Mouse (Mus musculus) forebrain, embryonic 15.5 days (tissue): ENCODE data around the gene Kcnj3. TPM values are rescaled to one million over a fixed set of nuclear protein-coding genes. Genes with fewer than 3 reads are reported as not detected.

Experiments used
- ATAC-seq: fragments of 200-750 bp; cut with Nextera tagmentation; replicated peaks from 2 replicates; pipeline ENCODE4 v1.8.0; 2017; ENCODE audit warnings: mild to moderate bottlenecking, moderate TSS enrichment, moderate library complexity
- H3K27ac ChIP-seq: fragments of 300-500 bp; sonication (generic); replicated peaks from 2 replicates; pipeline ENCODE4 v1.5.1; 2015; ENCODE audit warnings: mild to moderate bottlenecking, inconsistent platforms
- H3K27me3 ChIP-seq: fragments of 300-500 bp; sonication (generic); 2 replicates; pipeline ENCODE4 v1.6.1; 2015; ENCODE audit warnings: inconsistent platforms
- H3K36me3 ChIP-seq: fragments of 300-500 bp; sonication (generic); 2 replicates; pipeline ENCODE4 v1.6.1; 2015; ENCODE audit warnings: mild to moderate bottlenecking, inconsistent platforms
- H3K4me1 ChIP-seq: fragments of 300-500 bp; sonication (generic); 2 replicates; pipeline ENCODE4 v1.6.1; 2015; ENCODE audit warnings: inconsistent platforms
- H3K4me2 ChIP-seq: fragments of 300-500 bp; sonication (generic); replicated peaks from 2 replicates; pipeline ENCODE4 v1.6.1; 2015; ENCODE audit warnings: mild to moderate bottlenecking, inconsistent platforms
- H3K4me3 ChIP-seq: fragments of 300-500 bp; sonication (generic); 2 replicates; pipeline ENCODE4 v1.5.1; 2015; ENCODE audit warnings: mild to moderate bottlenecking, inconsistent platforms
- H3K9ac ChIP-seq: fragments of 300-500 bp; sonication (generic); replicated peaks from 2 replicates; pipeline ENCODE4 v1.6.1; 2015; ENCODE audit warnings: mild to moderate bottlenecking, inconsistent platforms
- H3K9me3 ChIP-seq: fragments of 300-500 bp; sonication (generic); 2 replicates; pipeline ENCODE4 v1.6.1; 2016; ENCODE audit warnings: inconsistent platforms
- WGBS: fragments of 180-500 bp; shearing (Covaris S2); methylation state at CpG from one replicate; pipeline ENCODE4 v1.1.7; 2015; ENCODE audit warnings: mixed read lengths; 5-methylcytosine and 5-hydroxymethylcytosine counted together
- polyA plus RNA-seq: library from polyadenylated mRNA; unstranded; fragments of >200 nt; fragmentation: Nextera tagmentation; extraction: Ambion mirVana; gene quantifications from 2 replicates; pipeline ENCODE4 v1.2.1, GENCODE M21; 2015

The Kcnj3 gene
- polyA plus RNA-seq = 4.6 and 5.1 TPM in 2 replicates

DNA sequence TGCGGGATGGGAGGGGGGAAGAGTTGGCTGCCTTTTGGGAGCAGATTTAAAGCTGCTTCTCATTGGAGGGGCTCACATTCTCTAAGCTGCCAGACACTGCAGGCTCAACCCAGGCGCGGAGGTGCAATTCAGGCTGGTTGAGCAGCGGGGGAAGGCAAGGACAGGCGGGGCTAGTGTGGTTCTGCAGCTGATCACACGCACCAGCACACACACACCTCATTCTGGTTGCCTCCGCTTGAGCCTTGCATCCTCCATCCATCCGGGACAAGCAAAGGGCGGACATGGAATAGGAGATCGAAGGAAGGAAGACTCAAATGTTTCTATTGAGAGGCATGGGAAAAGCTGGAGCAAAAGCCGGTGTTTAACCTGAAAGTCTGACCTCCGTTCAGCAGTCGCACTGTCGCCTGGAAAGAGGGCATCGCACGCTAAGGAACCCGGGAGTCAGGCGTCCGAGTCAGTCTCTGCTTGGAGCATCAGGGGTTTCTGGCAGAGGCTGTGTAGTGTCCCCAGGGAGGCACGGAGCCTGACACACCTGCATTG, at the start of gene Kcnj3:
Gene Kcnj3 (plus strand): TSS at position 250 of the 540 bp plus-strand sequence.
- Histone ChIP-seq H3K4me1 (peaks cover 22% of the 10 kb centered on the region), H3K9me3 (no peaks in the 10 kb centered on the region), H3K4me3 (peak within 1 kb of the TSS; percentile 53), H3K27ac (peak within 1 kb of the TSS; percentile 71), H3K36me3 (no peaks in the 10 kb centered on the region), H3K27me3 (no peaks in the 10 kb centered on the region), H3K9ac (peak within 1 kb of the TSS; percentile 67), H3K4me2 (peak within 1 kb of the TSS; percentile 93)
- ATAC-seq = peak; percentile 87
- under 1% methylated on average over 20 of the region's 20 CpGs for WGBS

DNA sequence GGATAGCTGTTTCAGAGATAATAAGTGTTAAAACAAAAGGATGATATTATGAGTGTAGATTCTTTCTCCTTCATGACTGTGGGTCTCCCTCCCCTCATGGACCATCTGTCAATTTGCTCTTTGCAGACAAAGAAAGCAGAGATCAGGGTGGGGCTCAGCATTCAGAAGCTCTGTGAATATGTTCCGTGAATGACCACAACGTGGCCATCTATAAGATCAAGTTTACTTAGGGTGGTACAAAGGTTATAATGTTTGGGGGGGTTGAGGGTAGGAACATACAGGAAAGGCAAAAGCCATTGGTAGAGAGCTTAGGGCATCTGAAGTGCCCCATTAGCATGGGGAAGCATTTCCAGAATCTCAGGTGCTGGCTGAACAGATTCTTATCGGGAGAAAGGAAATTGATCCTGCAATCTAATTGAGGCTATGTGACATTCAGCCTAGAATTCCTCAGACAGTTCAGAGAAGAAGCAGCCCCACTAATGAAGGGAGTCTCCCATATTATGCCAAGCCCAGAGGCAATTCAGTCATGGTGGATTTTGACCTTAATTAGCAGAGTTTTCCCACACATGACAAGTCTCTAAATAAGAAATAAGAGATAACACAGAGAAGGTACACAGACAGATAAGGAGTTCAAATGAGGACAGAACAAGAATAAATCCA, 45.3 kb upstream of the Kcnj3 start:
- Histone ChIP-seq H3K36me3 (no peaks in the 10 kb centered on the region), H3K4me2 (no peak overlapping the region), H3K9ac (no peak overlapping the region), H3K9me3 (no peaks in the 10 kb centered on the region), H3K4me1 (no peaks in the 10 kb centered on the region), H3K27me3 (no peaks in the 10 kb centered on the region), H3K4me3 (no peak overlapping the region), H3K27ac (no peak overlapping the region)
- WGBS = 63% methylated on average over 3 of the region's 3 CpGs
- no peak for ATAC-seq

- no peaks in the 10 kb centered on the region for H3K27me3 ChIP-seq
- 73% methylated on average over 1 of the region's 1 CpGs for WGBS
- no peak overlapping the region for H3K27ac ChIP-seq
- no peak overlapping the region for H3K9ac ChIP-seq
- no peak for ATAC-seq
- H3K36me3 ChIP-seq = no peaks in the 10 kb centered on the region
- H3K4me2 ChIP-seq = no peak overlapping the region
- no peaks in the 10 kb centered on the region for H3K9me3 ChIP-seq
- no peaks in the 10 kb centered on the region for H3K4me1 ChIP-seq
- no peak overlapping the region for H3K4me3 ChIP-seq
Measured at GRCm38 (mm10) chr2:55405307-55405706, 30.5 kb upstream of the Kcnj3 start.

- no peak overlapping the region for H3K27ac ChIP-seq
- no peak overlapping the region for H3K9ac ChIP-seq
- H3K4me3 ChIP-seq = no peak overlapping the region
- ATAC-seq = no peak
- H3K36me3 ChIP-seq = no peaks in the 10 kb centered on the region
- H3K27me3 ChIP-seq = no peaks in the 10 kb centered on the region
- 82% methylated on average over 2 of the region's 2 CpGs for WGBS
- H3K4me1 ChIP-seq = no peaks in the 10 kb centered on the region
- no peak overlapping the region for H3K4me2 ChIP-seq
- H3K9me3 ChIP-seq = no peaks in the 10 kb centered on the region
Measured at GRCm38 (mm10) chr2:55427633-55428032, 8.1 kb upstream of the Kcnj3 start.

DNA sequence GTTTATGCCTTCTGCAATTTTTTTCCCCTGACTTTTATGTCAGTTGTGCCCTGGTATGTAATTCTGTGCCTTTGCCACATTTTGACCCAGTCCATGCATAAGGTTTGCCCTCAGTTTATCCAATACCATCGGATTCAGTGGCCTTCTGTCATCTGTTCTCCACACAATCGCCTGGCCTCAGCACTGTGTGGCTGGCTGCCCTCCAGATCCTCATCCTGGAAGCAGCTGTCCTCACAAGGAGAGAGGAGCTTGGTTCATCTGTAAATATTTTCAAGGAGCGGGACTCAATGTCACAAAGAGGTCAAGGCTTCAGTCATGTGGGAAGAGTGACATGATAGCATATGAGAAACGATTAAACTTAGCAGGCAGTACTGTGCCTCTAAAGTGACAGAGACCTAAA, 3.7 kb upstream of the Kcnj3 start:
- H3K4me3 ChIP-seq = no peak overlapping the region
- no peak overlapping the region for H3K27ac ChIP-seq
- no peaks in the 10 kb centered on the region for H3K27me3 ChIP-seq
- H3K9ac ChIP-seq = no peak overlapping the region
- no peak for ATAC-seq
- H3K36me3 ChIP-seq = no peaks in the 10 kb centered on the region
- WGBS = 62% methylated on average over 4 of the region's 4 CpGs
- no peaks in the 10 kb centered on the region for H3K9me3 ChIP-seq
- peaks cover 17% of the 10 kb centered on the region for H3K4me1 ChIP-seq
- no peak overlapping the region for H3K4me2 ChIP-seq

DNA sequence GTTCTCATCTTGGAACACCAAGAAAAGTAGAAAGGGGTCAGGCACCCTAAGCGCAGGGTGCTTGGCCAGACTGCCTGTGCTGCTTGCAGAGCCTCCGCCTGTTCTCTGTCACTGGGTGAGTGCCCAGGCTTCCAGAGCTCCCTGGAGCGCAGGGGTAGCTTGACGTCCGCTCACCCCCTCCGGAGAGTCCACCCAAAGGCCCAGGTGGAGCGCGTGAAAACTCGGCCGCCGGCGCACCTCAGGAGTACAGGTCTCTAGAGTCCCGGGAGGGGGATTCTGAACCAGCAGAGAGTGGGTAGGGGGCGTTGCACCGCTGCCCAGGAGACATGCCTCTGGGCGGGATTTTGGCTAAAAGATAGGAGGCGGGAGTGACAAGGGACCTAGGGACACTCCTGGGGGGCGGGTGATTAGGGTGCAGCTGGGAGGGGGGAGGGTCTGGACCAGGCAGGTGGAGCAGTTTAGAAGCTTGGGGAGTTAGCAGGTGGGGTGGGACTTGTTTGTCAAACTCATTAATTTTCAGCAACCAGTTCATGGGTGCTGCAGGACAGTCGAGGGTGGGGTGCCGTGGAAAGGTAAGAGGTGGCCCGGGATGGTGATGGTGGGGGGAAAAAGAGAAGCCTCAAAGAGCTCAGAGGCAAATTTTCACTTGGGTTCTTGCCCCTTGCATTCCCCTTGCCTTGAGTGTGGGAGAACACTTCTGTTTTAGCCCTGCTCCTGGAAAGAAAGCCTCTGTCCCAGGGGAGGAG, 664 bp downstream of the Kcnj3 start:
- Histone ChIP-seq H3K4me3 (peak overlapping the region; percentile 53), H3K27me3 (no peaks in the 10 kb centered on the region), H3K4me1 (peaks cover 22% of the 10 kb centered on the region), H3K9me3 (no peaks in the 10 kb centered on the region), H3K4me2 (peak overlapping the region; percentile 93), H3K36me3 (no peaks in the 10 kb centered on the region), H3K9ac (peak overlapping the region; percentile 67), H3K27ac (peak overlapping the region; percentile 71)
- WGBS = 0% methylated on average over 21 of the region's 21 CpGs
- ATAC-seq = peak; percentile 59

DNA sequence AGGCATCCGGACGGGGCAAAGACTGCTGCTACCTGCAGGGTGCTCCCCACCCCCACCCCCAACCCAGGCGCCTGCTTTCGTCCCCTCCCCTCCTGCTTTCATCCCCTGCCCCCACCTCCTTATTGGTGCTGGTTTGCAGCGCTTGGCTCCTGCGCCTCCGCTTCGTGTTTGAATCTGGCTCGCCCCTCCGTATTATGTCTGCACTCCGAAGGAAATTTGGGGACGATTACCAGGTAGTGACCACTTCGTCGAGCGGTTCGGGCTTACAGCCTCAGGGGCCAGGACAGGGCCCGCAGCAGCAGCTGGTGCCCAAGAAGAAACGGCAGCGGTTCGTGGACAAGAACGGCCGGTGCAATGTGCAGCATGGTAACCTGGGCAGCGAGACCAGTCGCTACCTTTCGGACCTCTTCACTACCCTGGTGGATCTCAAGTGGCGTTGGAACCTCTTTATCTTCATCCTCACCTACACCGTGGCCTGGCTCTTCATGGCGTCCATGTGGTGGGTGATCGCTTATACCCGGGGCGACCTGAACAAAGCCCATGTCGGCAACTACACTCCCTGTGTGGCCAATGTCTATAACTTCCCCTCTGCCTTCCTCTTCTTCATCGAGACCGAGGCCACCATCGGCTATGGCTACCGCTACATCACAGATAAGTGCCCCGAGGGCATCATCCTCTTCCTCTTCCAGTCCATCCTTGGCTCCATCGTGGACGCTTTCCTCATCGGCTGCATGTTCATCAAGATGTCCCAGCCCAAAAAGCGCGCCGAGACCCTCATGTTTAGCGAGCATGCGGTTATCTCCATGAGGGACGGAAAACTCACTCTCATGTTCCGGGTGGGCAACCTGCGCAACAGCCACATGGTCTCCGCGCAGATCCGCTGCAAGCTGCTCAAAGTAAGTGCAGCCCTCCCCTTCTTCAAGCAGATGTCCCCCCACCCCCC, 1.5 kb downstream of the Kcnj3 start:
- under 1% methylated on average over 51 of the region's 51 CpGs for WGBS
- no peaks in the 10 kb centered on the region for H3K9me3 ChIP-seq
- H3K27ac ChIP-seq = no peak overlapping the region
- H3K4me3 ChIP-seq = peak overlapping the region; percentile 53
- H3K36me3 ChIP-seq = no peaks in the 10 kb centered on the region
- H3K4me2 ChIP-seq = peak overlapping the region; percentile 93
- H3K4me1 ChIP-seq = peaks cover 22% of the 10 kb centered on the region
- ATAC-seq = peak; percentile 55
- H3K9ac ChIP-seq = peak overlapping the region; percentile 67
- H3K27me3 ChIP-seq = no peaks in the 10 kb centered on the region

DNA sequence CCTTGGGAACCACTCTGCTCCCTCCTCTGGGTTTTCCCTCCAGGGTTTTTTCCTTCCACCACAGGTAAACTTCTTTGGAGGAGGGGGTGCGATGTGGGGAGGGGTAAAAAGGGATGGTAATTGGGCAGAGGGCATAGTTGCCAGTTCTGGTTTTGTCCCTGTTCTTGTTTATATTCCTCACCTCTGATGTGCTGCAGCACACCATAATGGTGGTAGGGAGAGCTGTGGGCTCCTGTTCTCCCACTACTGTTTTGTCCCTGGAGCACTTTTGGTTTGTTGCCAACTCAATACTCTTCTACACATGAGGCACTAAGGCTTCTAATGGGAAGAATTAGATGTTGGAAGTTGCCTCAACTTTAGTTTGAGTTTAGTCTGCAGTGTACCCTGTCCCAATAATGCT, 2.2 kb downstream of the Kcnj3 start:
- H3K4me2 ChIP-seq = peak overlapping the region; percentile 93
- no peak overlapping the region for H3K27ac ChIP-seq
- 0% methylated on average over 1 of the region's 1 CpGs for WGBS
- no peak for ATAC-seq
- H3K9ac ChIP-seq = peak overlapping the region; percentile 67; the same call in 1 of the 2 replicates
- H3K4me1 ChIP-seq = peaks cover 22% of the 10 kb centered on the region
- no peaks in the 10 kb centered on the region for H3K9me3 ChIP-seq
- H3K36me3 ChIP-seq = no peaks in the 10 kb centered on the region
- no peaks in the 10 kb centered on the region for H3K27me3 ChIP-seq
- H3K4me3 ChIP-seq = peak overlapping the region; percentile 53

DNA sequence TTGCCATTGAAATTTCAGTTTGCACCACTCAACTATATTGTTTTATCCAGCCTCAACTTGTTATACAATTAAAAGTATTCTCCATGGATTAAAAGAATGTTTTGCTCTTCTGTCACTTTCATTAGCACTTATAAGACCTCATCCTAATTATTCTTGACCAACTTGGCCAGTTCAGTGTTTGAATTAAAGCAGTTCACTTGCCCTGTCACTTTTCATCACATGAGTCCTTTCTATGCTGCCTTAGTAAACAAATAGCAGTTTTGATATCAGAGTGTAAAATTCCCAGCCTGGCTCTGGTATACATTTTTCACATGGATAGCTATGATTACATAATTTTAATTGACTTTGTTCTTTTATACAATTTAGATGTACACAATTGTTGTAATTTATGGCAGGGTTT, 3.4 kb downstream of the Kcnj3 start:
- Histone ChIP-seq H3K9me3 (no peaks in the 10 kb centered on the region), H3K36me3 (no peaks in the 10 kb centered on the region), H3K9ac (no peak overlapping the region), H3K4me3 (peak overlapping the region; percentile 5; the same call in 1 of the 2 replicates), H3K4me2 (peak overlapping the region; percentile 20), H3K4me1 (peaks cover 22% of the 10 kb centered on the region), H3K27me3 (no peaks in the 10 kb centered on the region), H3K27ac (no peak overlapping the region)
- no peak for ATAC-seq

GRCm38 (mm10) chr2:55442006-55442405, 6.2 kb downstream of the Kcnj3 start:
- Histone ChIP-seq H3K27me3 (no peaks in the 10 kb centered on the region), H3K9ac (no peak overlapping the region), H3K4me3 (no peak overlapping the region), H3K4me2 (no peak overlapping the region), H3K9me3 (no peaks in the 10 kb centered on the region), H3K27ac (no peak overlapping the region), H3K36me3 (no peaks in the 10 kb centered on the region), H3K4me1 (0 out of 2 replicates have a peak, but pooled peaks cover 4% of the 10 kb centered on the region)
- ATAC-seq = no peak
- 81% methylated on average over 2 of the region's 2 CpGs for WGBS

- H3K9me3 ChIP-seq = no peaks in the 10 kb centered on the region
- H3K4me1 ChIP-seq = no peaks in the 10 kb centered on the region
- no peak overlapping the region for H3K4me2 ChIP-seq
- H3K27me3 ChIP-seq = no peaks in the 10 kb centered on the region
- H3K36me3 ChIP-seq = no peaks in the 10 kb centered on the region
- no peak overlapping the region for H3K4me3 ChIP-seq
- no peak overlapping the region for H3K9ac ChIP-seq
- no peak overlapping the region for H3K27ac ChIP-seq
- no peak for ATAC-seq
Measured at GRCm38 (mm10) chr2:55447298-55447697, 11.5 kb downstream of the Kcnj3 start.
